Mouse (Mus musculus) liver, embryonic 13.5 days (tissue): Measurements from ENCODE around the gene Scgb2b27. TPM values are rescaled to one million over a fixed set of nuclear protein-coding genes. Genes with fewer than 3 reads are reported as not detected.
"Not testable (repeated sequence)": the region's sequence is repeated elsewhere in the genome, so short reads cannot be mapped to it uniquely, and the experiment has no call there.

Experiments
- ATAC-seq: fragments of 200-750 bp; cut with Nextera tagmentation; 2 replicates; pipeline ENCODE4 v1.8.0; 2017; ENCODE audit warnings: low read depth, mild to moderate bottlenecking, moderate number of reproducible peaks, moderate library complexity
- DNase-seq: peaks from one replicate; pipeline ENCODE4 v3.0.0; 2022
- H3K27ac ChIP-seq: fragments of 300-500 bp; sonication (generic); 2 replicates; pipeline ENCODE4 v1.5.1; 2015; ENCODE audit warnings: moderate library complexity, mild to moderate bottlenecking, inconsistent platforms
- H3K27me3 ChIP-seq: fragments of 300-500 bp; sonication (generic); 2 replicates; pipeline ENCODE4 v1.6.1; 2015; ENCODE audit warnings: mild to moderate bottlenecking, inconsistent platforms
- H3K36me3 ChIP-seq: fragments of 300-500 bp; sonication (generic); 2 replicates; pipeline ENCODE4 v1.6.1; 2015; ENCODE audit warnings: mild to moderate bottlenecking, inconsistent platforms
- H3K4me1 ChIP-seq: fragments of 300-500 bp; sonication (generic); replicated peaks from 2 replicates; pipeline ENCODE4 v1.6.1; 2015; ENCODE audit warnings: inconsistent platforms
- H3K4me2 ChIP-seq: fragments of 300-500 bp; sonication (generic); 2 replicates; pipeline ENCODE4 v1.6.1; 2015; ENCODE audit warnings: inconsistent platforms, mild to moderate bottlenecking, moderate library complexity
- H3K4me3 ChIP-seq: fragments of 300-500 bp; sonication (generic); replicated peaks from 2 replicates; pipeline ENCODE4 v1.5.1; 2015; ENCODE audit warnings: mild to moderate bottlenecking, inconsistent platforms
- H3K9ac ChIP-seq: fragments of 300-500 bp; sonication (generic); 2 replicates; pipeline ENCODE4 v1.6.1; 2015; ENCODE audit warnings: mild to moderate bottlenecking, inconsistent platforms
- H3K9me3 ChIP-seq: fragments of 300-500 bp; sonication (generic); replicated peaks from 2 replicates; pipeline ENCODE4 v1.6.1; 2016; ENCODE audit warnings: inconsistent platforms
- WGBS: fragments of 180-500 bp; shearing (Covaris S2); methylation state at CpG from one replicate; pipeline ENCODE4 v1.1.7; 2015; ENCODE audit not compliant: insufficient replicate concordance; 5-methylcytosine and 5-hydroxymethylcytosine counted together
- polyA plus RNA-seq: library from polyadenylated mRNA; unstranded; fragments of >200 nt; fragmentation: Nextera tagmentation; extraction: Ambion mirVana; gene quantifications from 2 replicates; pipeline ENCODE4 v1.2.1, GENCODE M21; 2015

The Scgb2b27 gene
- polyA plus RNA-seq = not detected in 2 replicates

- Histone ChIP-seq H3K4me2 (no peak within 1 kb of the TSS), H3K4me3 (no peak within 1 kb of the TSS), H3K4me1 (no peaks in the 10 kb centered on the region), H3K9me3 (0 out of 2 replicates have a peak, but pooled peaks cover 22% of the 10 kb centered on the region), H3K36me3 (no peaks in the 10 kb centered on the region), H3K9ac (no peak within 1 kb of the TSS), H3K27ac (no peak within 1 kb of the TSS), H3K27me3 (no peaks in the 10 kb centered on the region)
- WGBS = 55% methylated on average over 4 of the region's 4 CpGs
- DNase-seq (no peak), ATAC-seq (no peak)
Observed at GRCm38 (mm10) chr7:34013842-34014241, at the start of gene Scgb2b27. Gene Scgb2b27, minus strand, starts transcription at chr7:34013942.

GRCm38 (mm10) chr7:34036076-34036815 is 22.5 kb upstream of the Scgb2b27 start:
- H3K9me3 ChIP-seq = peaks cover 21% of the 10 kb centered on the region; the same call in 1 of the 2 replicates
- not testable (repeated sequence) for H3K27ac ChIP-seq, H3K9ac ChIP-seq, H3K4me1 ChIP-seq, ATAC-seq, H3K36me3 ChIP-seq, H3K4me3 ChIP-seq, H3K27me3 ChIP-seq, H3K4me2 ChIP-seq, DNase-seq
- WGBS = 79% methylated on average over 11 of the region's 11 CpGs

DNA sequence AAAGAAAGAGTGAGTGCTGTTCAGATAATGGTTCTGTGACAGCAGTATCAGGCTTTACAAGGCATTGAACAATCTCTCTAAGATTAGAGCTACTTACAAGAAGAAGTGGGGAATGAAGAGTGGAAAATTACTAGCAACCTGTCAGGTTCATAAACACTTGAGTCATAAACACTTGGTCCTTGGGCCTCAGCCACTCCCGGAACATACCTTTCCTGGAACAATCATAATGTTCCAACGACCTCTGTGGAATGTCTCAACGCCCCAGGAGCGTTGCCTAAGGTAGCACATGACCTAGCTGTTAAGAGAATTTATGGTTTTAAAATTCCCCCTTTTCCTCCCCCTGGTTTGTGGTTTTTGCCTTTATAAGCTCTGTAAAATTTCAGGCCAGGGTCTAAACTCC is 20.8 kb upstream of the Scgb2b27 start:
- H3K4me2 ChIP-seq, H3K4me3 ChIP-seq, H3K9ac ChIP-seq, H3K4me1 ChIP-seq, DNase-seq, H3K36me3 ChIP-seq, ATAC-seq, H3K27me3 ChIP-seq, H3K27ac ChIP-seq: not testable (repeated sequence)
- peaks cover 34% of the 10 kb centered on the region; the same call in 1 of the 2 replicates for H3K9me3 ChIP-seq
- 61% methylated on average over 3 of the region's 4 CpGs for WGBS

DNA sequence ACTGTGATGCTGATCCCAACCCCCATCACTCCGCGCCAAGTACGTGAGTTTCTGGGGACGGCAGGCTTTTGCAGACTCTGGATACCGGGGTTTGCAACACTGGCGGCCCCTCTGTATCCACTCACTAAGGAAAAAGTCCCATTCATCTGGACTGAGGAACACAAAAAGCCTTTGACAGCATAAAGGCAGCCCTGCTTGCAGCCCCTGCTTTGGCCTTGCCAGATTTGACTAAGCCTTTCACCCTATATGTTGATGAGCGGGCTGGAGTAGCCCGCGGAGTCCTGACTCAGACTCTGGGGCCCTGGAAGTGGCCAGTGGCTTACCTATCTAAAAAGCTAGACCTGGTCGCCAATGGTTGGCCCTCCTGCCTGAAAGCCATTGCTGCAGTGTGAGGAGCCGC is 16.3 kb upstream of the Scgb2b27 start:
- H3K27ac ChIP-seq = no peak overlapping the region
- no peaks in the 10 kb centered on the region for H3K36me3 ChIP-seq
- H3K27me3 ChIP-seq = no peaks in the 10 kb centered on the region
- DNase-seq (no peak), ATAC-seq (no peak)
- no peaks in the 10 kb centered on the region for H3K4me1 ChIP-seq
- WGBS = 76% methylated on average over 11 of the region's 11 CpGs
- no peak overlapping the region for H3K4me3 ChIP-seq
- no peak overlapping the region for H3K9ac ChIP-seq
- H3K4me2 ChIP-seq = no peak overlapping the region
- peaks cover 34% of the 10 kb centered on the region for H3K9me3 ChIP-seq

- H3K4me2 ChIP-seq, H3K4me3 ChIP-seq, H3K4me1 ChIP-seq, H3K27me3 ChIP-seq, H3K27ac ChIP-seq, ATAC-seq, H3K36me3 ChIP-seq, DNase-seq, H3K9ac ChIP-seq: not testable (repeated sequence)
- H3K9me3 ChIP-seq = peaks cover 26% of the 10 kb centered on the region
- 70% methylated on average over 9 of the region's 9 CpGs for WGBS
Observed at GRCm38 (mm10) chr7:34027202-34027601, 13.5 kb upstream of the Scgb2b27 start.

DNA sequence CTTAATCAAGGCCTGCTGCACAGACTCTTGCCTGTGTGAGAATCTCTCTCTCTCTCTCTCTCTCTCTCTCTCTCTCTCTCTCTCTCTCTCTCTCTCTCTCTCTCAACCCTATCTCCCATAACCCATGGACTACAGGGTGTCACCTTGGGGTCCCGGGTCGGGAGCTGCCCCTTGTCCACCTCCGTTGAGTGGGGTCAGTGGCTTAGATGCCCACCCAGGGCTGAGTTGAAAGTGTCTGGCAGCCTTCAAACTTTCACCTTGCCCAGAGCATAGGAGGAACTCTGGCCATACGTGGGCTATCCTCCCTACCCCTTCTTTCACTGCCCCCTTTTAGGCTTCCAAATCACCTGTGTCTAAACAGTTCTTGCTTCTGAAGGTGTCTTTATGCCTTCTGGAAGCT is 11.9 kb upstream of the Scgb2b27 start:
- Histone ChIP-seq H3K9ac (no peak overlapping the region), H3K27me3 (no peaks in the 10 kb centered on the region), H3K4me2 (no peak overlapping the region), H3K4me3 (no peak overlapping the region), H3K9me3 (peaks cover 21% of the 10 kb centered on the region), H3K27ac (no peak overlapping the region), H3K36me3 (no peaks in the 10 kb centered on the region), H3K4me1 (no peaks in the 10 kb centered on the region)
- 60% methylated on average over 4 of the region's 4 CpGs for WGBS
- no peak for DNase-seq
- no peak for ATAC-seq

DNA sequence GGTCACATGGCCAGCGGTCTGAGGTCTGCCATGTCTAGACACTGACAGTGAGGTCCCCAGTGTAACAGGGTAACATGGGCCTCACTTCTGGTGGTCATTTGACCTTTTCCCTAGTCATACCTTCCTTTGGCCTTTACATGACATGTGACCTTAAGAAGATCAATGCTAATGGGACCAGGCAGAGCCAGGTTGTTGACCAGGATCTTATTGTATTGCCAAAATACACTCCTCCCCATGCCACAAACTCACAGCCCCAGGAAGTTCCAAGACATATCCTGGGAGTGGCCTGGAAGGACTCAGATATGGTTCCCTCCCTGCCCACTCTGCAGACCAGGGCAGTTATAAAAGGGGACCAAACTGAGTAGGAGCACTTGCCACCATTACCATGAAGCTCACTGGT is 7.4 kb upstream of the Scgb2b27 start, which contains the start of gene Scgb1b27:
TSS of gene Scgb1b27 (plus strand) at position 301 of the 400 bp plus-strand sequence.
- not testable (repeated sequence) for H3K27ac ChIP-seq, H3K4me3 ChIP-seq, ATAC-seq, H3K27me3 ChIP-seq, H3K36me3 ChIP-seq, DNase-seq, H3K4me2 ChIP-seq, H3K4me1 ChIP-seq, H3K9me3 ChIP-seq, H3K9ac ChIP-seq
- 90% methylated on average over 1 of the region's 1 CpGs for WGBS

GRCm38 (mm10) chr7:33982281-33982680 is 31.5 kb downstream of the Scgb2b27 start:
- not testable (repeated sequence) for H3K27ac ChIP-seq, H3K4me2 ChIP-seq, H3K36me3 ChIP-seq, H3K27me3 ChIP-seq, H3K4me3 ChIP-seq, ATAC-seq, H3K9ac ChIP-seq, H3K4me1 ChIP-seq, H3K9me3 ChIP-seq
- 16% methylated on average over 8 of the region's 9 CpGs for WGBS
- peak; percentile 8 for DNase-seq

Other genes starting within 250 kb of the Scgb2b27 start
- gene Scgb2b26, start 68.9 kb downstream of the Scgb2b27 start, polyA plus RNA-seq = not detected in 2 replicates
- gene Scgb1b27, start 7.5 kb upstream of the Scgb2b27 start, polyA plus RNA-seq = not detected in 2 replicates
- gene Scgb1b30, start 81.5 kb upstream of the Scgb2b27 start, polyA plus RNA-seq = not detected in 2 replicates
- 0.34 and 0.58 TPM in 2 replicates for gene Wtip, start 119.3 kb upstream of the Scgb2b27 start, polyA plus RNA-seq
- gene Uba2, start 155.7 kb upstream of the Scgb2b27 start, polyA plus RNA-seq = 131 and 146 TPM in 2 replicates
- gene Pdcd2l, start 182.7 kb upstream of the Scgb2b27 start, polyA plus RNA-seq = 31.8 and 32.1 TPM in 2 replicates
- gene Gpi1, start 216.4 kb upstream of the Scgb2b27 start, polyA plus RNA-seq = 137 and 150 TPM in 2 replicates
- not detected in 2 replicates for gene Gm6096, start 237.1 kb upstream of the Scgb2b27 start, polyA plus RNA-seq